Mouse (Mus musculus) regulatory T cell (primary cell): ENCODE results near the gene Gm6164.
"Not testable (repeated sequence)": the region's sequence is repeated elsewhere in the genome, so short reads cannot be mapped to it uniquely, and the experiment has no call there.

Source experiments
- in situ Hi-C: fragments of 300-600 bp; cut with MboI, MseI; formaldehyde crosslinking; loops from one replicate; pipeline ENCODE4 v1.15.1; 2025; ENCODE audit warnings: high pct_unique_total_duplicates

Gene Gm6164

DNA sequence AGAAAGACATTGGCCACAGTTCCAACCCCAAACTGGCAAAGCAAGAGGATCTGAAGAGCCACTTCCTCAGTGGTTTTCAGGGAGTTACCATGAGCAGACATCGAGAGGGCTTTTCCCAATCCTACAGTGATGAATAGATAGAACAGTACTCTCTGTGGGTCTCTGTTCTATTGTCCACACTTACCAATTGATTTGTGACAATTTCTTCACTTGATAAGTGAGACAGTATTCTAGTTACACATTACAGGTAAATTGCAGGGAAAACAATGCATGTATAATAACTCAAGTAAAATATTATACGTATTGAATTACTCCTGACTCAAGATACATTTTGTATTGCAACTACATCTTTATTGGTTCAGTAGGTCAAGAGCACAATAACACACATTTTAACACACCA, at the start of gene Gm6164:
TSS of gene Gm6164 (minus strand) at position 101 of the 400 bp plus-strand sequence.
- in situ Hi-C loops: not testable (repeated sequence)

DNA sequence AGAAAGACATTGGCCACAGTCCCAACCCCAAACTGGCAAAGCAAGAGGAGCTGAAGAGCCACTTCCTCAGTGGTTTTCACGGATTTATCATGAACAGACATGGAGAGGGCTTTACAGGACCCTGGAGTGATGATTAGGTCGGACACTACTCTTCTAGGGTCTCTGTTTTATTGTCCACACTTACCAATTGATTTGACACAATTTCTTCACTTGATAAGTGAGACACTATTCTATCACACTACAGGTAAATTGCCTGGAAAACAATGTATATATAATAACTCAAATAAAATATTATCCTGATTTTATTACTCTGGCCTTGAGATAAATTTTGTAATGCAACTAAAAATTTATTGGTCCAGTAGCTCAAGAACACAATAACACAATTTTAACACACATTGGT, 28.3 kb upstream of the Gm6164 start, which contains the start of gene Gm4498:
TSS of gene Gm4498 (minus strand) at position 101 of the 400 bp plus-strand sequence.
- in situ Hi-C loops: not testable (repeated sequence)

GRCm38 (mm10) chr7:20193410-20193809, 12.0 kb downstream of the Gm6164 start, which contains the start of gene Vmn1r95:
TSS of gene Vmn1r95 (plus strand) at chr7:20193710.
- in situ Hi-C loops: not testable (repeated sequence)

DNA sequence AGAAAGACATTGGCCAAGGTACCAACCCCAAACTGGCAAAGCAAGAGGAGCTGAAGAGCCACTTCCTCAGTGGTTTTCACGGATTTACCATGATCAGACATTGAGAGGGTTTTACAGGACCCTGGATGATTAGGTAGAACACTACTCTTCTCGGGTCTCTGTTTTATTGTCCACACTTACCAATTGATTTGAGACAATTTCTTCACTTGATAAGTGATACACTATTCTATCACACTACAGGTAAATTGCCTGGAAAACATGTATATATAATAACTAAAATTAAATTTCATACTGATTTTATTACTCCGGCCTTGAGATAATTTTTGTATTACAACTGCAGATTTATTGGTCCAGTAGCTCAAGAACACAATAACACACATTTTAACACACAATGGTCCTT, 37.1 kb downstream of the Gm6164 start, which contains the start of gene Vmn1r94:
TSS of gene Vmn1r94 (minus strand) at position 101 of the 400 bp plus-strand sequence.
- in situ Hi-C loops: not testable (repeated sequence)
